Mouse (Mus musculus) neural tube, embryonic 10.5 days (tissue): ENCODE results near the gene 4930426L09Rik.
"Not testable (repeated sequence)": the region's sequence is repeated elsewhere in the genome, so short reads cannot be mapped to it uniquely, and the experiment has no call there.

Experiments used
- DNase-seq: peaks from one replicate; pipeline ENCODE4 v3.0.0-alpha.2; 2017; ENCODE audit warnings: low spot score; ENCODE audit errors: extremely low spot score

Gene 4930426L09Rik

DNA sequence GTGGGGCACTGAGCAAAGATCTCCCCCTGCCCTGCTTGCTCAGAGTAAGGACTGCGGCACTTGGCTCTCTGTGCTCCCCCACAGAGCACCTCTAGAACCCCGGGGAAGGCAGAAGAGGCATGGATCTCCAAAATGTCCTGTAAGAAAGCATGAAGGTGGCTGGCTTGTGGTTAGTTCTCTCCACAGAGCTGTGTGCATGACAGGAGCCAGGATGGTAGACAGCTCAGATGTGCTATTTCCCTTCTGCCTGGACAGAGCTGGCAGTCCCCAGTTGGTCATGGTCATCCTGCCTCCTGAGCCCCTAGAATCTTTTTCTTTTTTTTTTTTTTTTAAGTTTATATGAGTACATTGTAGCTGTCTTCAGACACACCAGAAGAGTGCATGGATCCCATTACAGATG, 27.7 kb upstream of the 4930426L09Rik start:
- DNase-seq = no peak

DNA sequence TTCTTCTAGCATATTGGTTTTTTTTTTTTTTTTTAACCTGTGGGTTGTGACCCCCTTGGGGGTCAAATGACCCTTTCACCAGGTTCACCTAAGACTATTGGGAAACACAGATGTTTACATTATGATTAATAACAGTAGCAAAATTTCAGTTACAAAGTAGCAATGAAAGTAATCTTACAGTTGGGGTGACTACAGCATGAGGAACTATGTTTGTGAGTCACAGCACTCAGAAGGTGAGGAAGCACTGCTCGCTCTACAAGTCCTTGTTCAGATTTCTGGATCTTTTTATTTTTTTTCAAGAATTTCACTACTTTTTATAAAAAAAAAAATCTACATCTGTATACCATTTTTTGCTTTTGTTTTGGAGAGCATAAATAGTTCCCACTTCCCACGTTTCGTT, 26.6 kb upstream of the 4930426L09Rik start:
- no peak for DNase-seq

DNA sequence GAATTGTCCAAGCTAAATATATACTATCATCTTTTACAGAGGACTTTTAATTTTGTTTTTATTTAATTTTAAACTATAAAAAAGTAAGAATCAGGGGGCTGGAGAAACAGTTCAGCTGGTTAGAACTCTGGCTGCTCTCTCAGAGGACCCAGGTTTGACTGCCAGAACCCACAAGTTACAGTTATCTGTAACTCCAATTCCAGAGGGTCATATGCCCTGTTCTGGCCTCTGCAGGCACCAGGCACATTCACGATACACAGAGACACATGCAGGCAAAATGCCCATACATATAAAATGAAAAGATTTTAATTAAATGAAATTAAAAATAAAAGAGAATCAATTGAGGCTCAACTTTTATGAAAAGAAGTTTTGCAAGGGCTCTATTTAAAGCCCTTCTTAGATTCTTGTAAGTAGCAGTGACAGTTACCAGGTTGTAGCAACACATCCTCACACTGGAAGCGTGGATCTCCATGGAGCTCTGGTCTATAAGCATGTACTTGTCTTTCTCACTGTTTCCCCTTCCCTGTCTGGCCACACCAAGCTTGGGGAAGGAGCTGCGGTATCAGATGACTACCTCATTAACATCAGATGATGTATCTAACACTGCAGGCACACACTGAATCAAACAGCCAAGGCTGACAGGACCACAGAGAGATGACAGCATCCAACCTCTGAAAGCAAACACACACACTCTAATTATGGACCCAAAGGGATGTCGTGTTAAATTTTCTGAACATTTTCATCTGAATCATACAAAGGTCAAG, 23.1 kb upstream of the 4930426L09Rik start:
- DNase-seq = no peak

DNA sequence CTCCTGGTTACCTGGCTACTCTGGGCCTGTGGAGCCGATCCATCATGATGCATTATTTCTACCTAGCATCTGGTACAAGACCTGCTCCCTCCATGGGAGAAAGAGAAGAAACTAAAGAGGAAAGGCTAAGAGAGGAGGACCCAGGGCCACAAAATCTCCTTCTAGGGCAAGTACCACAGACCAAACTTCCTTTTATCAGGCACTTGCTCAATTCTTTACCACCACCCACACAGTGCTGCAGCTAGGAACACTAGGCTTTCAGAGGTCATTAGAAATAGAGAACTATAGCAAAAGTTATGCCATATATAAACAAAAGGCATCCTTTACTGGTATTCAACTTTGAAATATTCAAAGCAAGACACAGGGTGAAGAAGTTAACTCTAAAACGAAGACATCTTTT, 22.0 kb upstream of the 4930426L09Rik start:
- no peak for DNase-seq

DNA sequence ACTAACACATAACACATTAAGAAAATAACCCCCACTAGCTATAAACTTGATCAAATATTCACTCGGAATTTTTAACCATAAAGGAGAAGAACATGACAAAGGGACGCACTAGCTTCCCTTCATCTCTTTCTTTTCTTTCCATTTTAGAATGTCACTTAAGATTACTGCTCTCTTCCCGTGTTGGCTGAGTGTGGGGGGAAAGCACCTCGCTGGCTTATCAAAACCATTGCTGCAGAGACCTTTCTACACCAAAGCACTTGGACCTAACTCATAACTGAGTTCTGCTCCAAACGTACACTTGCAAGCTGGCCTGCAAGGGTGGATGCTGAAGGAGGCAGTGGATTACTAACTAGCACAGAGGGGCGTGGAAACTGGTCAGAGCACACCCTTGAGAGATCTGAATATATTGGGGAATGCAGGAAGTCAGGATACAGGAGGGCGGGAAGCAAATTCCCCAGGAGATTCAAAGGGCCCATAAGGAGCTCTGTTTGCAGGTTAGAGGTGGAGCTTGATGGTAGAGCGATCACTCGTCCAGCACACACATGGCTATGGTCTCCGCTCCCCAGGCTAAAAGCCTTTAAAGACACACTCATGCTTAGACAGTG, 20.8 kb upstream of the 4930426L09Rik start:
- no peak for DNase-seq

DNA sequence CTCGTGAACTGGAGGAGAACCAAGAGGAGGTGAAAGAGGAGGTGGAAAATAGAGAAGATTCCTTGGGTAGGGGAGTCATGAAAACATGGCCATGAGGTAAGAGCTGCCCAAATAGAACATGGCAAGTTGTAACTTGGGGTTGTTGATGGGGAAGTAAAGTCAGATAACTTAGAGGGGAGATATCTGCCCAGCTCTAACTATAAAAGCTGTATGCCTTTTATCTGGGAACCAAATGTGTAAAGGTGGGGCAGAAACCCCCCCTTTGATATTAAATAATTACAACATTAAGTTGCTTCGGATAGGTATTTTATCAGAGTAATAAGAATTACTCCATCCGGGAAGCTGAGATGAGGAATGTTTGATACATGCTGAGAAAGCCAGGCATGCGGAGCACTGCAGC, 19.1 kb upstream of the 4930426L09Rik start:
- no peak for DNase-seq

DNA sequence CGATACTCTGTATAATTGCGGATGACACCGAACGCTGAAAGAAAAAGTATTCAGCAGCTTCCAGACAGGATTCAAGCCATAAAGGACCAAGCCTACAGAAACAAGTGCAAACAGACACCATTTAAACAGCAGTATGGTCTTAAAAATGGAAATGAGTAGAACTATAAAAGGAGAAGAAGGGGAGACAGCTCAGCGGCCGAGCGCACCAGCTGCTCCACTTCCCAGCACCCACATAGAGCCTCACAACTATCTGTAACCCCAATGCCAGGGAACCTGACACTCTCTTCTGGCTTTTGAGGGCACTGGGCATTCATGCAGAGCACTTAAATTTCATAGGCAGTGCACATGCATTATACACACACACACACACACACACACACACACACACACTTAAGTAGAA, 18.5 kb upstream of the 4930426L09Rik start:
- no peak for DNase-seq

DNA sequence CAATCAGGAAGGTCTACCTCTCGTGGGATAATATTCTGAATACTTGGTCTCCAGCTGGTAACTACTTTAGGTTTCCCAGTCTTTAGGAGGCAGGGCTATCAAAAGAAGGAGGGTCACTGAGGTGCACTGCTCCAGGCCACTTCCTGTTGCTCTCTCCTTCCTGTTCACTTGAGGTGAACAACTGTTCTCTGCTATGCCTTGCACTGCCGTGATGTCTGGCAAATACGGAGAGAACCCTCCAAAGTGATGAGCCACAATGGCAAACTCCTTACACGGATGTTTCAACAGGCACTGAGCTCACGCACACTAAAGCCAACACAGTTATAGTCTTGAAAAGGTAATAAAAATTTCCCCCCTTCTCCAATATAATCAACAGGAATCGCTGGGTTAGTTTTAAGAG, 15.6 kb upstream of the 4930426L09Rik start:
- DNase-seq = no peak

DNA sequence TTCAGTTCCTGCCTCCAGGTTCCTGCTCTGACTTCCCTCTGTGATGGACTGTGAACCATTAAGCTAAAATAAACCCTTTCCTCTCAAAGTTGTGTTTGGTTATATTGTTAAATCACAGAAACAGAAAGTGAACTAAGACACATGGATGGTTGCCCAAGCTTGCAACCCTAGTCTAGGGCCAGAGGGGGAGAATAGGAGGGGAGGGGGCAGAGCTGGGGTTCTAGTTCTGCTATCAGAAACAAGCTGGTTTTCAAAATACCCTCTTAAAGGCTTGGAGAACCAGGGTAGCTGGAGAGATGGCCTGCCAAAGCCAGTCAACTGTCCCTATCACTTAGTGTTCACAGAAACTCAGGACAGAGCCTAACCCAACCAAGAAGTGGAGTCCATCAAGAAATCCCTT, 14.6 kb upstream of the 4930426L09Rik start:
- DNase-seq = no peak

DNA sequence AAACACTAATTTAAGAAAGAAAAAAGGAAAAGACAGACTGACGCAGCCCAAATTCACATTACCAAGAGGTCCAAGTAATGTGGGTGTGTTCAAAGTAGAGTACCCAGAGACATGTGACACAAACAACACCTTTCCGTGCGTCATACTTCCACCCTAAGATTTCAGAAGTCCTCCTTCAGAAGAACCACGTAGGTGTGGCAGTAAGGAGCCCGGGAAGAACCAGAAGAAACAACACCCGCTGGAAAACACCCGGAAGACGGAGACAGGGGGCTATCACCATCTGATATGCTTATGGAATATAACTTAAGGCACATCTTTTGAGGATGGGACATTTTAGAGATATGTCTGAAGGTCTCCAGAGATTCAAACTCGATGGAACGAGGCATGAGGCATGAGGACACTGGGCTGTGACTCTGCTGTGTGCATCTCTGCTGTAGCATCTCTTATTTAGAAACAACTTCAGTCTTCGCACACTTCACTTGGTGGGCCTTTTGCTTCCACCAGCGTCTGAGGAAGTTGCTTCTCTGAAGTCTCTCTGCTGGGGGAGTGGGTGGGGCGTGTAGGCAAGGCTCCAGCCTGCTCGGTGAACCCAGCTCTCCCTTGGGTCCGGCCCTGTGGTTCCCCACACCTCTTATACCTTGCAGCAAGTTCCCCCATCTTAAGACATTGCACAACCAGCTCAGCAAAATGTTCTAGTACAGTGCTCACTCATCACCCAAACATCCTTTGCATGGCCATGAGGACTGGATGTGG, 13.9 kb upstream of the 4930426L09Rik start:
- no peak for DNase-seq

DNA sequence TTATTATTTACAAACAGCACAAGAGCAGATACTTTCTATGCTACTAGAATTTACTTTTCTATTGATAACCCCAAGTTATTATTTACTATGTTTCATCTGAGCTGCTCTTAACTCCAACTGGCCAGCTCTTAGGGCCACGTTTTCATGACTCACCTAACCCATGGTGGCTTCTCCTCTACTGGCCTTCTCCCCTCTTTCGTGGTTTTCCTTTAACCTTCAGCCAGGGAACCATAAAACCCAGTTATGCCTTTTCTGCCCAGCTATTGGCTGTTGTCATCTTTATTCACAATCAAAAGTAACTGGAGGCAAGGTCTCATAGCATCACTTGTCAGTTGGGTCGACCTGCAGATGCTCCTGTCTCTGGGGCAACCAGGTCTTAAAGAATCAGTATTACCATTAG, 12.6 kb upstream of the 4930426L09Rik start:
- DNase-seq = no peak

DNA sequence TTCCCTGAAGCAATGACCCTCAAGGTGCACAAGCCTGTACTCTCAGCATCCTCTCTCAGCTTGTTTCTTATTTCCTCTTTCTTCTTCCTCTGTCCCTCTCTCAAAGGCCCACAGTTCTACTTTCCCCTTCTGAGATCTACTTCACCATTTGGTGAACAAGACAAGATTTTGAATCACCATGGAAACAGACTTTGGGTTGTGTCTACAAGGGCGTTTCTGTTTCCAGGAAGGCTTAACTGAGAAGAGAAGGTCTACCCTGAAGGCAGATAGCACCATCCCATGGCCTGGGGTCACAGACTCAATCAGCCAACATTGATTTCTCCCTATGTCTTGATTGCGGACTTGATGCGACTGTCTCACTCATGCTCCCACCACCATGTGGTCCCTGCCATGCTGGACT, 9.3 kb upstream of the 4930426L09Rik start:
- DNase-seq = no peak

DNA sequence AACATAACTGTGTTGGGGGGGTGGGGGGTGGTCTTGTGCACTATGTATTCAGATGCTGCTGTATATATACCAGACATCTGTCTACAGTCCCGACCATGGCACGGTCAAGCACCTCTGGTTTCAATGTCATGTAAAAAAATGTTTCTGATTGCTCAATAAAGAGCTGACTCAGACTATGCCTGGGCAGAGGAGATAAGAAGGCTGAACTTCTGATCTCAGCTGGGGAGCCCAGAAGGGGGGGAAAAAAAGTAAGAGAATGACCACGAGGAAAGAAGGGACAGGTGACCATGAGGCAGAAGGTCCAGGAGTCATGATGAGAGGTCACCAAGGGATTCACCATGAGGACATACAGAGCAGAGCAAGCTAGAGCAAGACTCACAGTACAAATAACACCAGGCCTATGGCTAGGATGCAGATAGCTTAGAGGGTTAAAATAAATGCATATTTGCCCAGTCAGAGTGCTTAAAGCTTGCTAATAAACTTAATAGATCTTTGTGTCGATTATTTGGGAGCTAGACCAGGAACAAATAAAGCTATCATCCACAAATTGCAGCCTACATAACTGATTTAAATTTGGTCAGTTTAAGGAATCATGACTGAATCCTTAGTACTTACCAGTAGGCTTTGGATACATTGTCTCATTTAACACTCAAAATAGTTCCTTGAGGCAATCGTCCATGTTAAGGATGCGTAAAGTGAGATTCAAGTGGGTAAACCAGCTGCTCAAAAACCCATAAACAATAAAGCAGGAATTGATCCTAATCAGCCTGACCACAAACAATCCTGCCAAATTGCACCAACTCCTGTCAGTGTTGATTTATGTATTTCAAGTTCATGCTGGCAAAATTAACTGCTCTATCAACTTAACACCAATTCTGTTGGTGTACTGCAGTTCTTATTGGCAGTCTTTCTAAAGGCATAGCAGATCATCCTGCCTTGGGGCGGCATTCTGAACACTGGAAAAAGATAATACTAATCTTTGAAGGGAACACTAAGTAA, 5.3 kb upstream of the 4930426L09Rik start:
- DNase-seq = no peak

DNA sequence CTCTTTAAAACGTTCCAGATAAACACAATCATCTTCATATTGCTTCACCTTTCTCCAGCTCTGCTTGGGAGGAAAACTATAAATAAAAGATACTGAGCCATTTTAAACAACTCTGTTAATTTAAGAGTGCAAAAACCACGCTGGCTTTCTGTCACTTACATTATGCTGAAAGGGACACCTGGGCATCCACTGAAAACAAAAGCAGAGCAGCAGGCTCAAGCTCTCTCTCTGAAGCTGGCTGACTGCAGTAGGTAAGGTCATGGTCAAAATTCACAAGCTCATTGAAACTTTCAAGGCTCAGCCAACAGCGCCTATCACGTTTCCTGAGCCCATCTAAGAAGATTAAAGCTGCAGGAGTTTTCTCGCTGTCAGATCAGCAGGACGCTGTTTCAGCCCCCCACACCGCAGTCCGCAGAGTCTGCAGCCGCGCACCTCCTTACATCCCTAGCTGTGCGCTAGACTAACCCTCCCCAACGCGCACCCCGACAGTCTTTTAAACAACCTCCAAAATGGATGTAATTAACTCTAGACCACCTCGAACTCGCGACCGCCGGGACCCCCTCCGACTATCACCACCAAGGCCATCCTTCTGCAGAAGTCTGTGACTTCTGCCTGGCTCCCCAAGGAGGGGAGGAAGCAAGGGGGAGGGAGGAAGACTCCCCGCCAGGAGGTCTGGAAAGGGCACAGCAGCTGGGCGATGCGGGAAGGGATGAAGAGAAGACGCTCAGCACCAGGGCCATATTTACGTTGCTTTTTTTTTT, 1.5 kb upstream of the 4930426L09Rik start:
- peak; percentile 45 for DNase-seq

DNA sequence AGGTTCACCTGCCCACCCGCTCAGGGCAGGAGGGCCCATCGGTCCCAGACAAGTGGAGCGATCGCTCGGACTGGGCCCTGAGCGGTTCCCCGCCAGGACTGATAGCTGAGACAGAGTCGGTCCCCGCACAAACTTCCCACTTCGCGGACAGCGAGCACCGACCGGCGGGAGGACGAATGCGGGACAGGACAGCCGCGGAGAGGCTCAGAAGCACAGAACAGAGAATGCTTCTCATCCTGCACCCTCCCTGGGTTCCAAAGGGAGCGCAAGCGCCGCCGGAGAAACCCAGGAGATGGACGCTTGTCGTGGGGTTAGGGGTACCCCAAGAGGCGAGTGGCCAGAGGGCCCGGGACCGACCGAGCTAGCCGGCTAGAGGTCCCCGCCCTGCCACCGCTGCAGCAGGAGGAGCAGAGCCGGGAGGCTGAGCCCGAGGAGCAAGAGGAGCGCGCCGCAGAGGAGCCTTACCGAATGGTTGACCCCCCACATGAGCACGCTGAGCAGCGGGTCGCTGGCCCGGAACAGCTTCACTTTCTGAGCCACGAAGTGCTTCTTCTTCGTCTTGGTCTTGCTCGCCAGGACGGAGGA, 664 bp upstream of the 4930426L09Rik start:
- peak; percentile 80 for DNase-seq

DNA sequence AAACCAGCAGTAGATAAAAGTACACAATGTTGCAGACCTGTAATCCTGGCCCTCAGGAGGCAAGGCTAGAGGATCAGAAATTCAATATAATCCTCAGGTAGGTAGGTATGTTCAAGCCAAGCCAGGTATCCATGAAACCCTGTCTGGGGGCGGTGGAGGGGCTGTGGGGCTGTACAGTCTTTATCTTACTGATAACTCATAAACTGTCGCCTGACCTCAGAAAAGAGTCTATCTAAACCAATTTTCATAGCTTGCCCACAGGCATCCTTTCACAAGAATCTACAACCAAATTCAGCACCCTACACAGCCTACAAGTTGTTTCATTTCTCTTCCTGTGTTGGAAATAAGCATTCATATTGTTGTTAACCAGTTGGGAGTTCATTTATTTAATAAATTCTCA, 1.3 kb downstream of the 4930426L09Rik start:
- no peak for DNase-seq

DNA sequence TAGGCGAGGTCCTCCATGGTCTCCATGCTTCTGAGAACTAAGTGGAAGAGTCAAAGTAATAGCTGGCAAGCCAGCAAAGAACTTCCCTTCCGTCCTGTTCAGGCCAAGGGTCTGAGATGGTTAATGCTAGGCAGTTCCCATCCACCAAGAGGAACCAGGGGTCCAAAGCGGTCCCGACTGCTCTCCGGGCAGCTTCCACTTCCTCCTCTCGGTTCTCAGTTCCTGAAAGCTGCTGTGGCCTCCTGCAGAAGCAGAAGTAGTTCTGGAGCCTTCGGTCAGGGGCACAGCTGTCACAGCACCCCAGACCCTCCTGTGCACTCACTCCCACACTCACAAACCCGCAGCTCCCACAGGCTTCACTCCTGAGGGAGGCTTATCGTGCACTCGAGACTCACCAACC, 6.7 kb downstream of the 4930426L09Rik start:
- DNase-seq = no peak

DNA sequence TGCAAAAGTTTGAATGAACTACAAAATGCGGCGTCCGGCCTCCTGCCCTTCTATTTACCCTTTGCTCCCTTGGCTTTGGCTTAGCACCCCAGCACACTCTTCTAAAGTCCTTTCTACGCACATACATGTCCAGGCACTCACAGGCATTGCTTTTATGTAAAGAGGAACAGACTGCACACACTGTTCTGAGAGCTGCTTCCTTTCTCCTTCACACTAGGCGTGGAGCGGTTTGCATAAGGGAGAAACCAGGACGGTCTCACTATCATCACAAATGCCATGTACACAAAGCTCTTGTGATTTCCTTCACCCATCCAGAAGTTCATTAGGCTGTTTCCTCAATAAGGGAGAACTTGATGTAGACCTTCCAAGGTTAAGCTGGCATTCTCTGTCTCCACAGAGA, 8.0 kb downstream of the 4930426L09Rik start:
- no peak for DNase-seq

DNA sequence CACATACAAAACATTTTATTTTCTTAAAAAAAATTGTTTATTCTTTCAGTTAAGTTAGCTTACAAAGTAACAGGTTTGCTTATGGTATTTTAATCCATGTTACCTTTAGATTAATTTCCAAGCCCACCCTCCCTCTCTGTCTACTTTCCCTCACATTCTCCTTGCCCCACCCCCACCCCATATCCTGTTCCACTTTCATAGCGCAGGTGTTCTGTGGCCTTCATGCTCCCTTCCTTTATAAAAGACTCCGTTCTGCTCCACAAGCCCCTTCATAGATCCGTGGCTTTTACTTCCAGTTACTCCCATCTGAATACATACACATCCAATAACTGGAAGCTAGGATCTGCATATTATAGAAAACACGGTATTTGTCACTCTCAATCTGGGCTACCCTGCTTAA, 9.4 kb downstream of the 4930426L09Rik start:
- no peak for DNase-seq

DNA sequence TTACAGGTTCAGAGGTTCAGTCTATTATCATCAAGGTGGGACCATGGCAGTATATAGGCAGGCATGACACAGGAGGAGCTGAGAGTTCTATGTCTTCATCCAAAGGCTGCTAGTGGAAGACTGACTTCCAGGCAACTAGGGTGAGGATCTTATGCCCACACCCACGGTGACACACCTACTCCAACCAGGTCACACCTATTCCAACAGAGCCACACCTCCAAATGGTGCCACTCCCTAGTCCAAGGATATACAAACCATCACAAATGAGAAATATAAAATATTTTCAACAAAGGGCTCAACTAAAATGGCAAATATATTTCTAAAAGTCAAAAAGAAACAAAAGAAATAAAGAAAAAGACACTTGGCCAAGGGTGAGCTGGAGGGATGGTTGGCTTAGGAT, 12.4 kb downstream of the 4930426L09Rik start:
- not testable (repeated sequence) for DNase-seq
